Mouse (Mus musculus) forebrain, postnatal 0 days (tissue): ENCODE measurements around the gene 1110051M20Rik. TPM values are rescaled to one million over a fixed set of nuclear protein-coding genes. Genes with fewer than 3 reads are reported as not detected.
A peak's percentile ranks its signal among the peaks of the same experiment; 100 is the strongest.

Source experiments
- ATAC-seq: fragments of 200-750 bp; cut with Nextera tagmentation; 2 replicates; pipeline ENCODE4 v1.8.0; 2017; ENCODE audit warnings: mild to moderate bottlenecking, moderate library complexity
- DNase-seq: peaks from one replicate; pipeline ENCODE4 v3.0.0-alpha.2; 2015
- H3K27ac ChIP-seq: fragments of 300-500 bp; sonication (generic); 2 replicates; pipeline ENCODE4 v1.5.1; 2014; ENCODE audit warnings: low read depth, mild to moderate bottlenecking, antibody characterized with exemption, low read length, moderate library complexity, mixed read lengths
- H3K27me3 ChIP-seq: fragments of 300-500 bp; sonication (generic); 2 replicates; pipeline ENCODE4 v1.6.1; 2014; ENCODE audit warnings: mild to moderate bottlenecking, low read length, mixed read lengths; ENCODE audit not compliant: insufficient read depth
- H3K36me3 ChIP-seq: fragments of 300-500 bp; sonication (generic); 2 replicates; pipeline ENCODE4 v1.6.1; 2014; ENCODE audit warnings: mild to moderate bottlenecking, moderate library complexity; ENCODE audit not compliant: insufficient read depth
- H3K4me1 ChIP-seq: fragments of 300-500 bp; sonication (generic); 2 replicates; pipeline ENCODE4 v1.6.1; 2014; ENCODE audit warnings: antibody characterized with exemption; ENCODE audit not compliant: insufficient read depth
- H3K4me2 ChIP-seq: fragments of 300-500 bp; sonication (generic); 2 replicates; pipeline ENCODE4 v1.6.1; 2014; ENCODE audit warnings: low read depth, mild to moderate bottlenecking, moderate library complexity
- H3K4me3 ChIP-seq: fragments of 300-500 bp; sonication (generic); 2 replicates; pipeline ENCODE4 v1.5.1; 2014; ENCODE audit warnings: low read depth, low read length, mixed read lengths
- H3K9ac ChIP-seq: fragments of 300-500 bp; sonication (generic); 2 replicates; pipeline ENCODE4 v1.6.1; 2014; ENCODE audit warnings: mild to moderate bottlenecking
- H3K9me3 ChIP-seq: fragments of 300-500 bp; sonication (generic); 2 replicates; pipeline ENCODE4 v1.6.1; 2016; ENCODE audit warnings: low read length
- CTCF ChIP-seq: sonication (generic); IDR thresholded peaks from 2 replicates; pipeline ENCODE4 v1.5.1; 2016; ENCODE audit warnings: antibody characterized with exemption, control low read depth, low read depth
- WGBS: fragments of 180-500 bp; shearing (Covaris S2); extraction: QIAGEN DNeasy Blood & Tissue Kit; methylation state at CpG from one replicate; pipeline ENCODE4 v1.1.7; 2014; 5-methylcytosine and 5-hydroxymethylcytosine counted together
- polyA plus RNA-seq: library from polyadenylated mRNA; unstranded; fragments of >200 nt; fragmentation: Nextera tagmentation; extraction: Ambion mirVana; gene quantifications from 2 replicates; pipeline ENCODE4 v1.2.1, GENCODE M21; 2015
- total RNA-seq: library from RNA; depleted of rRNA; stranded (reverse); fragments of >200 nt; gene quantifications from 2 replicates; pipeline ENCODE4 v1.2.3, GENCODE M21; 2014

1110051M20Rik gene
- total and polyA plus RNA-seq, 2 experiments from 2014 or later: 147 to 182 TPM

- no peak overlapping the region for H3K4me2 ChIP-seq
- no peak overlapping the region for H3K9ac ChIP-seq
- H3K4me1 ChIP-seq: 0 out of 2 replicates have a peak, but pooled peaks cover 5% of the 10 kb centered on the region
- H3K27me3 ChIP-seq: no peaks in the 10 kb centered on the region
- DNase-seq: peak; percentile 68
- TF ChIP-seq CTCF: no peak
- 28% methylated on average over 13 of the region's 13 CpGs for WGBS
- ATAC-seq: peak; percentile 56
- no peaks in the 10 kb centered on the region for H3K9me3 ChIP-seq
- H3K27ac ChIP-seq: peak overlapping the region; percentile 3; the same call in 1 of the 2 replicates
- no peak overlapping the region for H3K4me3 ChIP-seq
- H3K36me3 ChIP-seq: peaks cover 11% of the 10 kb centered on the region
Observed at GRCm38 (mm10) chr2:91284375-91285199, 159.9 kb downstream of the 1110051M20Rik start.

- 70% methylated on average over 3 of the region's 3 CpGs for WGBS
- H3K4me3 ChIP-seq: no peak overlapping the region
- ATAC-seq (no peak), DNase-seq (no peak)
- H3K4me1 ChIP-seq: 0 out of 2 replicates have a peak, but pooled peaks cover 5% of the 10 kb centered on the region
- H3K4me2 ChIP-seq: no peak overlapping the region
- TF ChIP-seq CTCF: no peak
- no peaks in the 10 kb centered on the region for H3K27me3 ChIP-seq
- peak overlapping the region; percentile 33 for H3K9ac ChIP-seq
- H3K9me3 ChIP-seq: no peaks in the 10 kb centered on the region
- peaks cover 12% of the 10 kb centered on the region for H3K36me3 ChIP-seq
- H3K27ac ChIP-seq: no peak overlapping the region; the same call in 1 of the 2 replicates
Observed at GRCm38 (mm10) chr2:91283972-91284371, 160.5 kb downstream of the 1110051M20Rik start.

- DNase-seq (no peak), ATAC-seq (no peak)
- Histone ChIP-seq H3K9ac (no peak overlapping the region), H3K4me3 (no peak overlapping the region), H3K4me2 (no peak overlapping the region), H3K36me3 (peaks cover 31% of the 10 kb centered on the region), H3K27ac (no peak overlapping the region), H3K4me1 (0 out of 2 replicates have a peak, but pooled peaks cover 5% of the 10 kb centered on the region), H3K9me3 (no peaks in the 10 kb centered on the region), H3K27me3 (no peaks in the 10 kb centered on the region)
- WGBS: 55% methylated on average over 5 of the region's 5 CpGs
- TF ChIP-seq CTCF: no peak
Observed at GRCm38 (mm10) chr2:91281366-91281765, 163.1 kb downstream of the 1110051M20Rik start.

GRCm38 (mm10) chr2:91279372-91279755, 165.1 kb downstream of the 1110051M20Rik start:
- H3K4me1 ChIP-seq: 0 out of 2 replicates have a peak, but pooled peaks cover 2% of the 10 kb centered on the region
- no peak for DNase-seq
- H3K9ac ChIP-seq: no peak overlapping the region
- H3K27me3 ChIP-seq: no peaks in the 10 kb centered on the region
- peaks cover 51% of the 10 kb centered on the region for H3K36me3 ChIP-seq
- no peak overlapping the region for H3K4me2 ChIP-seq
- no peak overlapping the region for H3K4me3 ChIP-seq
- H3K27ac ChIP-seq: no peak overlapping the region
- 81% methylated on average over 2 of the region's 2 CpGs for WGBS
- ATAC-seq: no peak
- TF ChIP-seq CTCF: no peak
- H3K9me3 ChIP-seq: no peaks in the 10 kb centered on the region

GRCm38 (mm10) chr2:91278749-91279371, 165.6 kb downstream of the 1110051M20Rik start:
- Histone ChIP-seq H3K4me1 (no peaks in the 10 kb centered on the region), H3K4me3 (no peak overlapping the region), H3K36me3 (peaks cover 56% of the 10 kb centered on the region), H3K9me3 (no peaks in the 10 kb centered on the region), H3K27ac (no peak overlapping the region), H3K4me2 (no peak overlapping the region), H3K9ac (no peak overlapping the region), H3K27me3 (no peaks in the 10 kb centered on the region)
- DNase-seq (peak; percentile 65), ATAC-seq (peak; percentile 65)
- TF ChIP-seq CTCF: peak; percentile 74
- 43% methylated on average over 10 of the region's 10 CpGs for WGBS

- 0 out of 2 replicates have a peak, but pooled peaks cover 5% of the 10 kb centered on the region for H3K4me1 ChIP-seq
- no peaks in the 10 kb centered on the region for H3K27me3 ChIP-seq
- TF ChIP-seq CTCF: no peak
- H3K4me3 ChIP-seq: no peak overlapping the region
- no peak overlapping the region for H3K4me2 ChIP-seq
- H3K9ac ChIP-seq: no peak overlapping the region
- H3K9me3 ChIP-seq: no peaks in the 10 kb centered on the region
- no peak for DNase-seq
- ATAC-seq: no peak
- H3K36me3 ChIP-seq: peaks cover 68% of the 10 kb centered on the region
- no peak overlapping the region for H3K27ac ChIP-seq
- WGBS: 91% methylated on average over 8 of the region's 8 CpGs
Observed at GRCm38 (mm10) chr2:91269687-91270133, 174.8 kb downstream of the 1110051M20Rik start.

GRCm38 (mm10) chr2:91268706-91269105, 175.8 kb downstream of the 1110051M20Rik start:
- H3K27me3 ChIP-seq: no peaks in the 10 kb centered on the region
- H3K9me3 ChIP-seq: no peaks in the 10 kb centered on the region
- no peak for DNase-seq
- no peak for TF ChIP-seq CTCF
- H3K27ac ChIP-seq: no peak overlapping the region
- 81% methylated on average over 2 of the region's 2 CpGs for WGBS
- 0 out of 2 replicates have a peak, but pooled peaks cover 9% of the 10 kb centered on the region for H3K4me1 ChIP-seq
- no peak for ATAC-seq
- H3K4me2 ChIP-seq: no peak overlapping the region
- H3K36me3 ChIP-seq: peaks cover 58% of the 10 kb centered on the region
- H3K4me3 ChIP-seq: no peak overlapping the region
- H3K9ac ChIP-seq: no peak overlapping the region
